Mouse (Mus musculus) adrenal gland, postnatal 36 days (tissue): ENCODE data around the gene Kcnf1. TPM values are rescaled to one million over a fixed set of nuclear protein-coding genes. Genes with fewer than 3 reads are reported as not detected.

Experiments used
- DNase-seq, 2 experiments: peaks; one replicate each; pipeline ENCODE4 v3.0.0; 2021; ENCODE audit warnings: mixed read lengths in 1 of 2
- long read RNA-seq, 2 experiments: library from polyadenylated mRNA; stranded (forward); transcript quantifications; one replicate each; pipeline ENCODE4 v2.0.0; 2021; ENCODE audit warnings: borderline sequencing depth in 2 of 2
- total RNA-seq, 2 experiments: library from RNA; stranded (reverse); gene quantifications; 2 replicates each; pipeline ENCODE4 v1.2.3; 2021

Gene Kcnf1
- total RNA-seq = under 1 TPM; 0.10 to 0.20 TPM
- long read RNA-seq, experiment 1 = 0 reads
- long read RNA-seq, experiment 2, full-length matches to known transcripts = 1 of 1 reads
- long read RNA-seq, experiment 2, partial matches to known transcripts = 0 of 1 reads
- long read RNA-seq, experiment 2, other reads (novel, unspliced or antisense) = 0 of 1 reads

- no peak for DNase-seq
Measured at GRCm38 (mm10) chr12:17176757-17177092, at the start of gene Kcnf1. Kcnf1 (minus strand) TSS chr12:17176888.

DNA sequence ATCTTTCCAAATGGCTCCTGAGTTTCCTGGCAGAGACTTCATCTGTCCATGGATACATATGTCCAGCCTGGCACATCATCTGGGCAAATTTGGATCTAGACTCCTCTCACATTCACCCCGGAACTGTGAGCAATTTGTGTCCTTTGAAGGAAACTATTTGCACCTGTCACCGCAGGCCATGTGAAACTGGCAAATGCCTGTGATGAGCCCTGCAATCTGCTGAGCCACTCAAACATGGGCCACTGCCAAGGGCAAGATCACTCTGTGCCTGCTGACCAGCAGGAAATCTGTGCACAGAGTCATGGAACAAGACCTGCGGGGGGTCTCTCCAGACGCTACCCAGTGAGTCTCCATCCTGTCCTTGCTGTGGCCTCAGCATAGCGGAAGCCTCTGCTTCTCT lies 48.3 kb upstream of the Kcnf1 start:
- peak; percentile 60 to 71 for DNase-seq

DNA sequence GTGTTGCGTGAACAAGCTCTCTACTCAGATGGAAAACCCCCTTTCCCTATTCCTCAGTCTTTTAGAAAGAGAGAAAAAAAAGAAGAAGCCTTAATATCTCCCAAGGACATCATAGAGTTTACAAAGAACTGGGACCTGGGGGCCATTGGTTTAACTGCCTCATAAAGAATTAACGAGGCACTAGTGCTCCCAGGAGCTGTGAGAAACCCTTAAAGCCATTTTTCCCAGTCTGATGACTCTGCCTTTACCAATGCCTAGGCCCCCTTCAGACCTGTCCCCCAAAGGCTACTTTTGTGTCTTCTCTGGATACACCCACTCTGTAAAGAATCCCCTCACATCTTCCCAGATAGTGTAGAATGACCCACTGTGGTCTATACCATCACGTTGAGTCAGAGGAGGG lies 46.4 kb upstream of the Kcnf1 start:
- DNase-seq = no peak

DNA sequence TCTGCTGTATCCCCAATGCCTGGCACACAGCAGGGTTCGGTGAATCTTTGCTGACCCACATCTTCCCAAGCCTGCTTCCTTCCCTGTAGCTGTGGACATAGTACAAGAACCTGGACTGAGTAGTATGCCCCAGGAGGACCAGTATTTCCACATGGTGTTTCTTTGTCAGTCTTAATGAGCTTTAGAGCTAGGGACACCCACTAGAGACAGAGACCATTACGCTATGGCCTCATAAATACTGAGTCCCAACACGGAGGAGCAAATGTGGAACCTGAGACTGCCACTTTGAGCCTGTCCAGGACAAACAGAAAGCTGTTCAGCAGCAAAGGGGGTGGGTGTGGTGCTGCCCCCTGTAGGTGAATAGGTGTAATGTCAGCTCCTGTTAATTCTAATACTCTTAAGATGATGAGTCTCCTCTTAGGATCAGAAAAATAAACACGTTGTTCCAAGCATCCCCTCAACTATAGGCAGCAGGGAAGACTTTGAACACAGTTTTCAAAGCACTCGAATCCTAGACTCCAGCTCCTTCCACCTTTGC lies 45.3 kb upstream of the Kcnf1 start:
- DNase-seq = peak in 1 of 2 experiments; percentile 37

- DNase-seq = peak; percentile 72 to 75
Measured at GRCm38 (mm10) chr12:17220631-17221030, 43.9 kb upstream of the Kcnf1 start.

DNA sequence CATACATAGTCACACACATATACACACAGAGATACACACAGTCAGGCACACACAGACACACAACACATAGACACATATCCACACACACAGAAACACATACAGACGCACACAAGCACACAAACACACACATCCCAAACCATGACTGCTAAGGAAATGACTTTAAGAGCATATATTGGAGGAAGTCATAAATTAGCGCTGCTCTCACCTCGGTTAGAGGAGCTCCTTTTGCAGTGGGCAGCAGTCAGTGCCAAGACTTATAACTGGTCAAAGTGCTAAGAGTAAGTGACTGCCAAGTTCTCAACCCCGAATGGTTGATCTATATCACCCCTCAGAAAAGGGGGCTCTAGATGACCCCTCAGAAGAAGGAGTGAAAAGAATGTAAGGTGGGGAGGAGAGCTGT lies 42.4 kb upstream of the Kcnf1 start:
- no peak for DNase-seq

DNA sequence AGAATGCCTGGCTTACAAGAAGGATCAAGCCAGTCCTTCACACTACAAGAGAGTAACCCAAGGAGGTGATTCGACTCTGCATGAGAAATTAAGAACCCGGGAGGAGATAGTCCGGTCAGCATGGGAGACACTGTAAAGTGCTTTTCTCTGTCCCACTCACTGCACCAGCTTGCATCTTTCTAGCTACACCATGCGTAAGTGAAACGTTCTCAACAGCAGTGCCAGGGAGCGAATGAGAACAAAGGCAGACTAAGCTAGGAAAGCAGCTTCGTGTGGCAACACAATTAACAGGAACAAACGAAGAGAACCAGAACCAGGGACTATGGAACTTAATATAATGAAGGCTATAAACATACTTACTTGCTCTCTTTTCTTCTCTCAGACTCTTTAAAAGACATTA lies 41.7 kb upstream of the Kcnf1 start:
- DNase-seq = no peak

- DNase-seq = peak; percentile 71 to 74
Measured at GRCm38 (mm10) chr12:17215751-17216150, 39.1 kb upstream of the Kcnf1 start.

- DNase-seq = no peak
Measured at GRCm38 (mm10) chr12:17202492-17203322, 26.0 kb upstream of the Kcnf1 start.

DNA sequence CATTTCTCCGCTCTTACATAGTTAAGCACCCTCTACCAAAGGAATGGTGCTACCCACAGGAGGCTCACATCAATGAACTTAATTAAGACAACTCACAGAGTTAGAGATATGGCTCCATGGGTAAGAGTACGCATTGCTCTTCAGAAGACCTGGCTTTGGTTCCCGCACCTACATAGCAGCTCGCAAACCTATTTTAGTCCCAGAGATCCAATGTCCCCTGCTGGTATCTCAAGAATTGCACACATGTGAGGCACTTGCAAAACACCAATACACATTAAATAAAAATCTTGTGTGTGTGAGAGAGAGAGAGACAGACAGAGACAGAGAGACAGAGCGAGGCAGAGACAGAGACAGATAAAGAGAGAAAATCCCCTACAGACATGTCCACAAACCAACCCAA lies 21.9 kb upstream of the Kcnf1 start:
- no peak for DNase-seq

GRCm38 (mm10) chr12:17194140-17194539 lies 17.5 kb upstream of the Kcnf1 start:
- DNase-seq = peak in 1 of 2 experiments; percentile 55

DNA sequence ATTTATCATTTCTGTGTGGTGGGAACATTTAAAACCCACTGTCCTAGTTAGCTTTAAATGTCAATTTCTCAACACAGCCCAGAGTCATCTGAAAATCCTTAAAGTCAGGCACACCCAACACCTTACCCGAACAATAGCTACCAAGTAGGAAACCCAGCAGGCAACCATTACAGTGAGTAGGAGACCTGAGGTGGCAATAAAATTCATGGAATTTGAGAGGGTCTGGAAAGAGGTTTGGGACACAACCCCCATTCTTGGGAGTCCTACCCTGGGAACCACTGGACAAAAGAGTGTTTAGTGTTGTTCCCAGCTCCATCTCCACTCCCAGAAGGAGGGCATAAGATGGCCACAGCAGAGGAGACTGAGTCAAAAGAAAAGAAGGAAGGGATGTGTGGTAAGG lies 16.6 kb upstream of the Kcnf1 start:
- DNase-seq = no peak

DNA sequence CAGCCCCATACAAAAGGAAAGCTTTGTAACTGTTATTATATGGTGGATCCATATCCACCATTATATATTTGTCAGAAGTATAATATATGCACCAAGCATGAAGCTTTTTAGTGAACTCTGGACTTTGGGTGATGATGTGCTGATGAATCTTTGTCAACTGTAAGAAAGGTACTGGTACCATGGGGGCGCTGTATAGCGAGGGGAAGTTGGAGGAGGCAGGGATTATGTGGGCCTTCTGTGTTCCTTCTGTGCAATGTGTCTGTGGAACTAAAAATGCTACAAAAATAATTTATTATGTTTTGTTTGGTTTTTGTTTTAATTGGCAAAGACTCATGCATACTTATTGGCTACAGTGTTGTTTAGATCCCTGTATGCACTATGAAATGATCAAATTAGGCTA lies 16.2 kb upstream of the Kcnf1 start:
- no peak for DNase-seq

GRCm38 (mm10) chr12:17184303-17184775 lies 7.7 kb upstream of the Kcnf1 start:
- DNase-seq = peak; percentile 75 to 78

DNA sequence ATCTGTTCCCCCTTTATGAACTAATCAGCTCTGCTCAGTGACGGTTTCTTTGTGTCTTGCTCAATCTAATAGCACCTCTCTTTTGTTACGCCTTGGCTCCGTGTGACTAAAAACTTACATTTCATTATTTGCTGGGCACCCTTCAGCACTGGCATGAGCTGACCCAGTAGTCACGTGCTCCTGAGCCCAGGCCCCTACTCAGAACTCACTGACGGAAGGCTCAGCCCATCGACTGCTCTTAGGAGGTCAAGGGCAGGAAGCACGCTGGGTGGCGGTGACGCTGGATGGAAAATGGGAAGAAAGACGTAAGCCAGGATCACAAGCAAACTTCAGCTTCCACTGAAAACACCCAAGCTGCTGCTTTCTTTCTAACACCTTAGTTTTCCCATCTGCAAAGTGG lies 7.1 kb upstream of the Kcnf1 start:
- DNase-seq = peak; percentile 19 to 27

GRCm38 (mm10) chr12:17176041-17176756 lies 489 bp downstream of the Kcnf1 start:
- peak; percentile 38 to 52 for DNase-seq

GRCm38 (mm10) chr12:17175531-17175951 lies 1.1 kb downstream of the Kcnf1 start:
- DNase-seq = peak in 1 of 2 experiments; percentile 12

GRCm38 (mm10) chr12:17175124-17175523 lies 1.6 kb downstream of the Kcnf1 start:
- no peak for DNase-seq

- no peak for DNase-seq
Measured at GRCm38 (mm10) chr12:17174134-17174893, 2.4 kb downstream of the Kcnf1 start.

DNA sequence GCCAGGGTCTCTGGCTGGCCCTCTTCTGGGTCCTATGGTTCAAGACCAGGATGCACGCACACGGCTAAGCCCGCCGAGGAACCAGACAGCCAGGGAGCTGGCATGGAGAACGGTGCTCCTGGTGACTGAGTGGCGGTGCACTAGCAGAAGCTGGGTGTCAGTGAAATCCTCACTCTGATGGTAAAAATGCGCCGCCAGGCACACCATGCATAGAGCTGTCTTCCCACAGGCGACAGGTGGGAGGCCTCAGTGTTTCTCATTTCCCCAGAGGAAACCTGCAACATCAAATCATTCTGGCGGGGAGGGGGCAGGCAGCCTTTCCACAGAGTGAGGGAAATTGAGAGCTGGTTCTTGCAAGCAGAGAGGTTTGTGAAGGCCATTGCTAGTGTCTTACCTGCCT lies 6.3 kb downstream of the Kcnf1 start:
- DNase-seq = no peak

GRCm38 (mm10) chr12:17166116-17166515 lies 10.6 kb downstream of the Kcnf1 start:
- no peak for DNase-seq

- DNase-seq = no peak
Measured at GRCm38 (mm10) chr12:17163996-17164395, 12.7 kb downstream of the Kcnf1 start.
